Mouse (Mus musculus) adrenal gland, adult 8-10 months (tissue): ENCODE data around the gene Adk. TPM values are rescaled to one million over a fixed set of nuclear protein-coding genes. Genes with fewer than 3 reads are reported as not detected.

ENCODE experiments used
- DNase-seq: peaks from one replicate; pipeline ENCODE4 v3.0.0; 2022
- total RNA-seq, 4 experiments: library from RNA; stranded (reverse); gene quantifications; 2 replicates each; pipeline ENCODE4 v1.2.4; 2022

Gene Adk
- total RNA-seq, 4 experiments from 2014 or later: 151 to 212 (median 178) TPM

- DNase-seq: no peak
These were observed 303.9 kb downstream of the Adk start for GRCm38 (mm10) chr14:21356286-21356685.

- DNase-seq: no peak
These were observed 307.0 kb downstream of the Adk start for GRCm38 (mm10) chr14:21359207-21359895.

- DNase-seq: no peak
These were observed 307.6 kb downstream of the Adk start for GRCm38 (mm10) chr14:21359896-21360525.

- DNase-seq: no peak
These were observed 314.7 kb downstream of the Adk start for GRCm38 (mm10) chr14:21367095-21367494.

GRCm38 (mm10) chr14:21368622-21369021 is 316.2 kb downstream of the Adk start:
- DNase-seq: no peak

GRCm38 (mm10) chr14:21369127-21369526 is 316.8 kb downstream of the Adk start:
- peak; percentile 86 for DNase-seq

DNA sequence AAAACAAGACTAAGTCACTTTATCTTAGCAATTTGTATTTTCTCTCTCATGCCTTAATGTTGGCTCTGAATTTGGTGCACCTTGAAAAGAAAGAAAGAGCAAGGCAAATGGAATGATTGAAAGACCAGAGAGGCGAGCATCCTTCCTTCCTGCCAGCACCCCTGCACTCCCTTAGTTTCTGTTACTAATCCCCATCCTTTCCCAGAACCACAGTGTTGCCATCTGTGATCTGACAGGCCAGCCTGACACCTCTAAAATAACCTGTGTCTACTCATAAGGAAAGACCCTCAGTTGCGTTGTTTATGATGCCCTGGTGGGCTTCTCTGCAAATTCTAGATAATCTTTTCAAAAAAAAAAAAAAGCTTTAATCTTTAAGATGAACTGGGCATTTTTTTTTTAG is 319.6 kb downstream of the Adk start:
- DNase-seq: no peak

DNA sequence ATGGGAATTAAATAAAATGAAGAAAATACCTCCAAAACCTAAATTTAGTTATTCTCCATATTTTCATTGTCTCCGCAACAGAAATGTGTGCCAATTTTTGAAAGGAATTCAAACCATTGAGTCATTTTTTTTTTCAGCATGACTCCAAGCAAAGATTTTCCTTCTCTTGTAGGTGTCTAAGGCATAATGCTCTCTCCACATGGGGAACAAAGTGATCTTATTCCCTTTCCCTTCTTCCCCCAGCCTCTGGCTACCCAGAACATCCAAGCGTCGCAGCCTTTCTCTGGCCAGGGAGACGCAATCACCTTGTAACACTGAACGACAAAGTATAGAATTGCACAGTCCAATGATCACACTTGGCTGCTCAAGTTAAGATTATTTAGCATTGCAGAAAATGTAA is 320.3 kb downstream of the Adk start:
- no peak for DNase-seq

- no peak for DNase-seq
These were observed 331.5 kb downstream of the Adk start for GRCm38 (mm10) chr14:21383701-21384428.

GRCm38 (mm10) chr14:21399506-21399905 is 347.1 kb downstream of the Adk start:
- DNase-seq: no peak

DNA sequence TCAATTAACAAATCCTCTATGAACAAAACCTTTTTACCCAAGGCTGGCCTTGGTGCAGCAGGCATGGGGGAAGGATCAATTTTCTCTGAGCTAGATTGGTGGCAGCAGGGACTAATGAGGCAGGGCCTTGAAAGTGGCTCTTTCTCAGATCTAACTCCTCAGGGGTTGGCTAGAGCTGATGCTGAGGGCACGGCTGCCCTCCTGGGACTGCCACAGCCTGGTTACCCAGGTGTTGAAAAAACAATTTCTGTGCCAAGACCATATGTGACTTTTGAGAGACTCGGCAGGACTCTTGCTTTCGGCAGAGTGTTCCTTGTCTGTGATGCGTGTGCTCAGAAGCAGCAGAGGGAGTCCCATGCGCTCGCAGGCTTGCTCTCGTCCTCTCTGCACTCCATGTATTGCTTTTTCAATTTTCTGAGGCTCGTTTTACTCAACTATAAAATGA is 349.8 kb downstream of the Adk start:
- DNase-seq: no peak

DNA sequence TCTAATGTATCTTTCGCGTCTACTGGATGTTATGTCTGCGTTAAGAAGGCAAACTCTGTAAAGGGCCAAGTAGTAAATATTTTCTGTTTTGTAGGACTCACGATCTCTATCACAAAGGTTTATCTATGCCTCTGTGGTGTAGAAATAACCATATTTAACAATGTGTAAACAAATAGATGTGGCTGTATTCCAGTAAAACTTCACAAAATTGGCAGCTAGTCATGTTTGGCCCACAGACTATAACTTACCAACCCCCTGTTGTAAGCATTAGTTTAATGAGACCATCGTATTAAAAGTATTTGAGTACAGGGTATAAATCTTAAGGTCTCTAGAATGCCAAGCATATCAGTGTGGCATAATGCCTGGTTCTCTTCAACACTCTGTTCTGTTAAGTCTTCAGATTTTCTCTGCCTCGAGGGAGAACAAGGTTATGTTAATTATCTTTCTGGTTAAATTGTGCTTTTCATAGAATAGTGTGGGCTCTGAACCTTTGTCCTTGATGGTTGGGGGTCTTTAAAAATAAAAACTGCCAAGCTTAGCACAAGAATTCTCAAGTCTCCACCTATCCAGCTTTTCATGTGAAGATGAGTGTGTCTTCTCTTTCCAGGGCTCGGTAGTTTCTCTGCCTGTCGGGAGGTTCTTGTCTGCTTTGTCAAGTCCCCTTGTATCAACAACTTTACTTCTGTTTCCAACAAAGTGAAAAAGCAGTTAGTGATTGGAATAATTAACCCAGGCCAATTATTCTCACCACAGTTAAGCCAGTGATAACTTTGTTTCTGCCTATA is 350.4 kb downstream of the Adk start:
- no peak for DNase-seq

- DNase-seq: no peak
These were observed 354.6 kb downstream of the Adk start for GRCm38 (mm10) chr14:21406946-21407345.

GRCm38 (mm10) chr14:21408846-21409245 is 356.5 kb downstream of the Adk start:
- DNase-seq: no peak

- no peak for DNase-seq
These were observed 358.5 kb downstream of the Adk start for GRCm38 (mm10) chr14:21410769-21411477.

- no peak for DNase-seq
These were observed 359.1 kb downstream of the Adk start for GRCm38 (mm10) chr14:21411524-21411923.

DNA sequence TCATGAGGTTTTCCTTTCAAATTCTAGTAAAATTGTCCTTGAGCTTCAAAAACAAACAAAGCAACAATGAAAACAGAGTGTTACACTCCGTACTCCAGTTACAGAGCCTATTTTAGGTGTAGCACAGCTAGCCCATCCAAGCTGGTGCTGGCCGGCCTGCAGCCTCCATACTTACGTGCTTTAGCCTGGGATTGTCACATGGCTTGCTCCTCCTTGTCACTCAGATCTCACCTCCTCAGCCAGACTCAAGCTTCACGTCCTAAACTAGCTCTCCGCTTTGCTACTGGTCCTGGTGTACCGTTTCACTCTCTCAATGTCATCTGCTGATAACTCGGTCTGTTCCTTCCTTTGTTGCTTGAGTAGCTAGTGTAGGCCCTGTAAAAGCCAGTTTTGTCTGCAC is 366.0 kb downstream of the Adk start:
- DNase-seq: no peak

- no peak for DNase-seq
These were observed 375.0 kb downstream of the Adk start for GRCm38 (mm10) chr14:21427369-21427768.

DNA sequence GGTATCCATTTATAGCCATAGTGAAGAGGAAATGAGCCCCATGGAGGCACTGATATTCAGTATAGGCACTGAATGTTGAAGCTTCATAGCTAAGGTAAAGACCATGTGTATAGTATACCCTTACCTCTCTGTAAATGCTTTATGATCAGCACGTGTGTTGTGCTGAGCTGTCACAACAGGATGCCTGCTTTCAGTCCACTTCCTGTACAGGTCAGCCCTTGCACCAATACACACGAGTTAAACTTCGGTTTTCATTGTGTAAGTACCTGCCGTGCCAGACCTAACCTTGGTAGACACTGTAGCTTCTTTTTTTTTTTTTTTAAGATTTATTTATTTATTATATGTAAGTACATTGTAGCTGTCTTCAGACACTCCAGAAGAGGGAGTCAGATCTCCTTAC is 381.0 kb downstream of the Adk start:
- DNase-seq: no peak

DNA sequence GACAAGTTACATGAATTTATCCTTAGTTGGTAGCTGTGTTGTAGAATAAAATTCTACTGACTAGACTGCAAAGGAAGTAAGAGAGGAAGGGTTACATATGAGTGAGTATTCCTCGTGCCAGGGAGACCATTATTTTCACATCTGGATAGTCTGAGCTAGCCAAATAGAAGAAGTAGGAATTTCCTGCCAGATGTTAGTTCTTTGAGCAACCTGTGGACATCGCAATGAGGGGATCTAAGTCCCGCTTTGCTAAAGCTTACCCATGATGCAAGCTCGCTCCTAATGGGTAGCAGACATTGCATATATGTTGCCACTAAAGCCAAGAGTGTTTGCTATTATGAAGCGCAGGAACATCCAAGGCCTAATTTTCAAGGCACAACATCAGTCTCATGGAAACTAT is 381.6 kb downstream of the Adk start:
- DNase-seq: no peak

- DNase-seq: no peak
These were observed 382.3 kb downstream of the Adk start for GRCm38 (mm10) chr14:21434686-21435085.

- peak; percentile 37 for DNase-seq
These were observed 387.4 kb downstream of the Adk start for GRCm38 (mm10) chr14:21439785-21440184.
